1 mouse cellular context compared by ENCODE assay signal in genomic region chr4:63815668-63816067, GRCm38 (mm10).
A peak's percentile ranks its signal among the peaks of the same experiment; 100 is the strongest.
TF ChIP-seq lines count a peak whose summit lies in the region.

No protein-coding gene starts in this region.

TF ChIP-seq in CH12.LX, 34 proteins besides CTCF, POLR2A, EP300 and RAD21 (continued from another document):
- peak; percentile 49; the same call in 1 of the 2 replicates for TF ChIP-seq ETS1 (conservative IDR thresholded peaks at IDR 0.05; ENCODE audit: low read depth, low read length)
- no peak for TF ChIP-seq TCF12 (IDR thresholded peaks at IDR 0.05; ENCODE audit: low read depth, low read length)
- 0 out of 2 replicates have a peak, but pooled peaks have one; percentile 42 for TF ChIP-seq MYC (IDR thresholded peaks at IDR 0.05; ENCODE audit: low read depth, low read length)
- peak; percentile 96 for TF ChIP-seq BHLHE40 (IDR thresholded peaks at IDR 0.05; ENCODE audit: low read depth, low read length)
- peak; percentile 74 for TF ChIP-seq IRF4 (IDR thresholded peaks at IDR 0.05; ENCODE audit: low read depth, low read length)
